16 mouse cellular contexts compared by ENCODE assay signal in the genomic region with DNA sequence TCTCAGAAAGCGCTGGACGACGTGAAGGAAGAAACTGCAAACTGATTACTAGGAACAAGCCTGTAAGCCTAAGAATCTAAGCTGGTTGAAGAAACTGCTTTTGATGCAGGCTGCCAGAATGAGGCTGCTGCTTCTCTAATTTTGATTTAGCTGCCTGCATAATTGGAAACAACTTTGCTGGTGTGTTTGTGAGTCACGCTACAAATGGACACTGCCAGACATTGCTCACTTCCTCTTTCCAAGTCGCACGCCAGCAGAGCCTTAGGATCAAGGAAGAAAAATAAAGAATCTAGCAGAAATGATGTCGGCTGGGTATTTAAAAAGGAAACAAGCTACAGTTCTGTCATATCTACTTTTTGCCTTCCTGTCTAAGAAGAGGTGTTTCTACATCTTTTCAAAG.
A peak's percentile ranks its signal among the peaks of the same experiment; 100 is the strongest.
DNase-seq lines count a peak whose midpoint lies in the region; ATAC-seq and TF ChIP-seq lines count a peak whose summit lies in the region.
"Had no signal": no experiment of that assay in that cellular context is flagged by ENCODE, and none has a peak within 500 bp of the region (broad histone marks: within the 10 kb centered on the region; RNA-seq: fewer than 3 reads in every experiment).

No protein-coding gene starts in this region.

- H3K27ac ChIP-seq in heart, embryonic 12.5 days (ENCODE audit: poor library complexity, severe bottlenecking) = no peak overlapping the region
- no peak overlapping the region for H3K27ac ChIP-seq in forebrain, embryonic 12.5 days
- H3K27ac ChIP-seq in kidney, adult 2 months (ENCODE audit: insufficient read depth, low read depth, low read length) = no peak overlapping the region
- H3K27ac ChIP-seq: layer of hippocampus, adult 2 months; limb, embryonic 15.5 days had no signal

- WGBS in heart, embryonic 12.5 days = 71% methylated on average over 7 of the region's 7 CpGs
- 90% methylated on average over 7 of the region's 7 CpGs for whole genome bisulfite sequencing in forebrain, embryonic 12.5 days
- WGBS in kidney, adult 2 months = 65% methylated on average over 7 of the region's 7 CpGs

- DNase-seq in heart, adult 8-10 months (ENCODE audit: low spot score) = peak; percentile 9
- peak; percentile 1 for DNase-seq in lung, postnatal 10 days
- no peak for DNase-seq in lung, postnatal 14 days
- DNase-seq in NIH3T3 (ENCODE audit: low read depth) = peak; percentile 44
- no peak for DNase-seq in kidney, adult 2 months
- DNase-seq: cerebellum, adult 9-11 months; kidney, adult 18-20 months; thymus, adult 18-20 months had no signal

- H3K27me3 ChIP-seq in heart, embryonic 12.5 days (replicated peaks) = no peaks in the 10 kb centered on the region
- no peaks in the 10 kb centered on the region for H3K27me3 ChIP-seq in forebrain, embryonic 12.5 days
- H3K27me3 ChIP-seq in kidney, adult 2 months (replicated peaks; ENCODE audit: control insufficient read depth, insufficient read depth, low read length) = no peaks in the 10 kb centered on the region
- H3K27me3 ChIP-seq: limb, embryonic 15.5 days had no signal

- no peaks in the 10 kb centered on the region for H3K4me1 ChIP-seq in heart, embryonic 12.5 days (replicated peaks)
- no peaks in the 10 kb centered on the region for H3K4me1 ChIP-seq in forebrain, embryonic 12.5 days
- no peaks in the 10 kb centered on the region for H3K4me1 ChIP-seq in kidney, adult 2 months (ENCODE audit: control insufficient read depth, insufficient read depth, low read length)
- H3K4me1 ChIP-seq: limb, embryonic 15.5 days; megakaryocyte, embryonic 14.5 days had no signal

- H3K9me3 ChIP-seq in heart, embryonic 12.5 days (replicated peaks) = no peaks in the 10 kb centered on the region
- no peaks in the 10 kb centered on the region for H3K9me3 ChIP-seq in forebrain, embryonic 12.5 days
- H3K9me3 ChIP-seq: limb, embryonic 15.5 days had no signal

- TF ChIP-seq CTCF in kidney, adult 2 months (conservative IDR thresholded peaks at IDR 0.05; ENCODE audit: insufficient read depth, insufficient read length, low read depth, low read length) = no peak

- no peak overlapping the region for H3K4me2 ChIP-seq in heart, embryonic 12.5 days
- H3K4me2 ChIP-seq in forebrain, embryonic 12.5 days = no peak overlapping the region
- H3K4me2 ChIP-seq: limb, embryonic 15.5 days had no signal

- no peak for TF ChIP-seq POLR2A in kidney, adult 2 months (IDR thresholded peaks at IDR 0.05; ENCODE audit: low read depth, low read length)

- no peak overlapping the region for H3K4me3 ChIP-seq in heart, embryonic 12.5 days
- no peak overlapping the region for H3K4me3 ChIP-seq in forebrain, embryonic 12.5 days (replicated peaks)
- H3K4me3 ChIP-seq in kidney, adult 2 months (ENCODE audit: insufficient read depth, low read depth, low read length) = no peak overlapping the region
- H3K4me3 ChIP-seq: layer of hippocampus, adult 2 months; limb, embryonic 15.5 days; megakaryocyte, embryonic 14.5 days had no signal

- H3K36me3 ChIP-seq in heart, embryonic 12.5 days = no peaks in the 10 kb centered on the region
- no peaks in the 10 kb centered on the region for H3K36me3 ChIP-seq in forebrain, embryonic 12.5 days (replicated peaks)
- no peaks in the 10 kb centered on the region for H3K36me3 ChIP-seq in kidney, adult 2 months (ENCODE audit: control insufficient read depth, insufficient read depth, low read length)
- H3K36me3 ChIP-seq: limb, embryonic 15.5 days had no signal

- no peak for ATAC-seq in heart, embryonic 12.5 days (ENCODE audit: insufficient number of reproducible peaks, low FRiP score)
- peak; percentile 80 for ATAC-seq in granulocyte monocyte progenitor cell, adult 5-6 weeks (replicated peaks; ENCODE audit: poor library complexity, severe bottlenecking)
- no peak for ATAC-seq in forebrain, embryonic 12.5 days (ENCODE audit: low FRiP score)
- ATAC-seq: activated CD4-positive, CD25-positive, alpha-beta regulatory T cell, adult 4 months; forebrain, embryonic 14.5 days had no signal

- H3K9ac ChIP-seq in heart, embryonic 12.5 days = no peak overlapping the region
- no peak overlapping the region for H3K9ac ChIP-seq in forebrain, embryonic 12.5 days
- H3K9ac ChIP-seq: limb, embryonic 15.5 days had no signal

Comparison
In these comparisons a context has a peak if more than half of its experiments do, and no peak if none do; other contexts are left out.
1. DNase-seq: peak in heart, adult 8-10 months (single experiment), lung, postnatal 10 days (single experiment) and NIH3T3 (single experiment); none in lung, postnatal 14 days (single experiment) and kidney, adult 2 months (single experiment).